Comparison of ENCODE assay signal across 28 mouse cellular contexts in the genomic region with DNA sequence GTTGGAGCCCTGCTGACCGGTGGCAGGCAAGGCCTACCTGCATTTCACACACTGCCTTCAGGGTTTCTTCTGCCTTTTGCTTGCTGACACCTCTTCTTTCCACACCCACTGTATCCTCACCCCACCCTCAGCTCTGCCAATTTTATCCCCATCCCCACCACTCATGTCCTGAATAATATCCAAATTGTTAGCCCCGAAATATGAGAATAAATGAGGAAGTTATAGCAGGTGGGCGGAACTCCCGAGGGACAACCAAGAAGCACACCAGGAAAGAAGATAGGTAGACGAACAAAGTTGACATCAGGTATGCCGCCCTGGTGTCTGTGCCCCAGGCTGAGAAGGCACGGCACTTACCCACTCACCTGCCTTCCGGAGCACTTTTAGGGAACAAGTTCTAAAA. TPM values are rescaled to one million over a fixed set of nuclear protein-coding genes. Genes with fewer than 3 reads are reported as not detected.
DNase-seq lines count a peak whose midpoint lies in the region; ATAC-seq and TF ChIP-seq lines count a peak whose summit lies in the region.
"Had no signal": no experiment of that assay in that cellular context is flagged by ENCODE, and none has a peak within 500 bp of the region (broad histone marks: within the 10 kb centered on the region; RNA-seq: fewer than 3 reads in every experiment).

No protein-coding gene starts in this region.

- no peak for ATAC-seq in liver, postnatal 0 days
- ATAC-seq in forebrain, embryonic 13.5 days, result no peak
- ATAC-seq: forebrain, embryonic 16.5 days; hindbrain, postnatal 0 days; Patski had no signal

- in situ Hi-C loops in CH12.LX (cut with MboI; ENCODE audit: low pct_ligation_motif_present, low pct_unique_long_range_greater_than_20kb, low sequenced_read_pairs), result no loop called here

- H3K27ac ChIP-seq in liver, postnatal 0 days (ENCODE audit: low read depth), result peak overlapping the region; percentile 41; the same call in 1 of the 2 replicates
- H3K27ac ChIP-seq in CH12.LX (ENCODE audit: insufficient read depth, low read depth), result peak overlapping the region; percentile 97
- H3K27ac ChIP-seq in macrophage, result peak overlapping the region; percentile 86
- H3K27ac ChIP-seq in forebrain, embryonic 13.5 days, result no peak overlapping the region
- H3K27ac ChIP-seq: embryonic facial prominence, embryonic 10.5 days; embryonic facial prominence, embryonic 13.5 days; forebrain, embryonic 12.5 days; gastrocnemius, adult 2 months; heart, embryonic 15.5 days; hindbrain, embryonic 14.5 days; hindbrain, postnatal 0 days had no signal

- H3K79me2 ChIP-seq in CH12.LX (replicated peaks; ENCODE audit: control insufficient read depth, extremely low read depth, insufficient read depth, poor library complexity, severe bottlenecking) (peaks cover 31% of the 10 kb centered on the region), macrophage (ENCODE audit: inconsistent target) (peaks cover 53% of the 10 kb centered on the region; the same call in 1 of the 2 replicates)

- H3K27me3 ChIP-seq in liver, postnatal 0 days (ENCODE audit: insufficient read depth, low read length), result no peaks in the 10 kb centered on the region
- no peaks in the 10 kb centered on the region for H3K27me3 ChIP-seq in CH12.LX (replicated peaks)
- no peaks in the 10 kb centered on the region for H3K27me3 ChIP-seq in forebrain, embryonic 13.5 days
- H3K27me3 ChIP-seq: forebrain, embryonic 12.5 days; heart, embryonic 12.5 days; heart, embryonic 15.5 days had no signal

- WGBS in liver, postnatal 0 days (ENCODE audit: insufficient replicate concordance), result 70% methylated on average over 8 of the region's 8 CpGs
- 71% methylated on average over 7 of the region's 8 CpGs for WGBS in macrophage (ENCODE audit: missing documents)
- WGBS in forebrain, embryonic 13.5 days, result 91% methylated on average over 8 of the region's 8 CpGs

- H3K4me3 ChIP-seq in liver, postnatal 0 days (ENCODE audit: low read depth, low read length), result no peak overlapping the region
- H3K4me3 ChIP-seq in CH12.LX (replicated peaks in 1 of 3; ENCODE audit: low read depth in 2 of 3, low read length in 2 of 3, poor library complexity in 1 of 3), result peak overlapping the region; percentile 5 to 11 (median 8)
- no peak overlapping the region for H3K4me3 ChIP-seq in macrophage (ENCODE audit: inconsistent target)
- no peak overlapping the region for H3K4me3 ChIP-seq in forebrain, embryonic 13.5 days
- H3K4me3 ChIP-seq: embryonic facial prominence, embryonic 10.5 days; embryonic facial prominence, embryonic 13.5 days; erythroblast, embryonic 14.5 days; forebrain, embryonic 12.5 days; gastrocnemius, adult 2 months; heart, embryonic 12.5 days; heart, embryonic 15.5 days had no signal

- H3K9me3 ChIP-seq in liver, postnatal 0 days (ENCODE audit: low read length), result no peaks in the 10 kb centered on the region
- H3K9me3 ChIP-seq in CH12.LX (replicated peaks; ENCODE audit: low read length), result no peaks in the 10 kb centered on the region
- no peaks in the 10 kb centered on the region for H3K9me3 ChIP-seq in forebrain, embryonic 13.5 days (replicated peaks)
- H3K9me3 ChIP-seq: embryonic facial prominence, embryonic 10.5 days; embryonic facial prominence, embryonic 13.5 days; forebrain, embryonic 12.5 days; heart, embryonic 12.5 days; heart, embryonic 15.5 days had no signal

- H3K9ac ChIP-seq in liver, postnatal 0 days (replicated peaks), result no peak overlapping the region
- peak overlapping the region; percentile 46 for H3K9ac ChIP-seq in CH12.LX (ENCODE audit: insufficient read depth, low read depth)
- H3K9ac ChIP-seq in forebrain, embryonic 13.5 days, result no peak overlapping the region
- H3K9ac ChIP-seq: embryonic facial prominence, embryonic 13.5 days; forebrain, embryonic 12.5 days; heart, embryonic 12.5 days; heart, embryonic 15.5 days; hindbrain, embryonic 14.5 days had no signal

- H3K4me2 ChIP-seq in liver, postnatal 0 days (ENCODE audit: low read depth, low read length), result no peak overlapping the region
- peak overlapping the region; percentile 43 for H3K4me2 ChIP-seq in CH12.LX (ENCODE audit: insufficient read depth, low read depth, poor library complexity, severe bottlenecking)
- no peak overlapping the region for H3K4me2 ChIP-seq in forebrain, embryonic 13.5 days
- H3K4me2 ChIP-seq: embryonic facial prominence, embryonic 13.5 days; forebrain, embryonic 12.5 days; heart, embryonic 12.5 days; heart, embryonic 15.5 days; hindbrain, embryonic 14.5 days had no signal

- dilution Hi-C loops in CH12.LX (cut with MboI; ENCODE audit: extremely low pct_ligation_motif_present, extremely low pct_unique_long_range_greater_than_20kb, low sequenced_read_pairs), result no loop called here

- no peak for TF ChIP-seq CTCF in liver, postnatal 0 days (IDR thresholded peaks at IDR 0.05; ENCODE audit: low read depth)
- TF ChIP-seq CTCF in CH12.LX (conservative IDR thresholded peaks at IDR 0.05 in 1 of 2, IDR thresholded peaks at IDR 0.05 in 1 of 2; ENCODE audit: low read depth in 2 of 2, low read length in 2 of 2), result no peak

- no peak for TF ChIP-seq EP300 in liver, postnatal 0 days (IDR thresholded peaks at IDR 0.05; ENCODE audit: low read depth)
- no peak; the same call in 1 of the 2 replicates for TF ChIP-seq EP300 in CH12.LX (IDR thresholded peaks at IDR 0.05; ENCODE audit: low read length)

- no peak for TF ChIP-seq RAD21 in CH12.LX (IDR thresholded peaks at IDR 0.05; ENCODE audit: low read depth, low read length)

- no peaks in the 10 kb centered on the region for H3K36me3 ChIP-seq in liver, postnatal 0 days (replicated peaks; ENCODE audit: insufficient read depth, low read length)
- peaks cover 9 to 36% of the 10 kb centered on the region in 2 experiments for H3K36me3 ChIP-seq in CH12.LX (replicated peaks in 1 of 2; ENCODE audit: control insufficient read depth in 1 of 2, insufficient read depth in 1 of 2, low read length in 1 of 2)
- no peaks in the 10 kb centered on the region; the same call in 1 of the 2 replicates for H3K36me3 ChIP-seq in macrophage (ENCODE audit: inconsistent target)
- H3K36me3 ChIP-seq in forebrain, embryonic 13.5 days (ENCODE audit: poor library complexity, severe bottlenecking), result no peaks in the 10 kb centered on the region
- H3K36me3 ChIP-seq: embryonic facial prominence, embryonic 10.5 days; embryonic facial prominence, embryonic 13.5 days; forebrain, embryonic 12.5 days; heart, embryonic 12.5 days; heart, embryonic 15.5 days had no signal

- H3K4me1 ChIP-seq in liver, postnatal 0 days (ENCODE audit: insufficient read depth), result no peaks in the 10 kb centered on the region
- H3K4me1 ChIP-seq in CH12.LX (ENCODE audit: control insufficient read depth in 1 of 2, insufficient read depth in 2 of 2), result peaks cover 56 to 97% of the 10 kb centered on the region in 2 experiments
- H3K4me1 ChIP-seq in forebrain, embryonic 13.5 days, result no peaks in the 10 kb centered on the region
- H3K4me1 ChIP-seq: embryonic facial prominence, embryonic 13.5 days; forebrain, embryonic 12.5 days; heart, embryonic 12.5 days; heart, embryonic 15.5 days had no signal

- TF ChIP-seq POLR2A in CH12.LX (IDR thresholded peaks at IDR 0.05; ENCODE audit: low read depth, low read length), result peak; percentile 38; the same call in 1 of the 2 replicates

- DNase-seq in liver, postnatal 0 days, result no peak
- DNase-seq in liver (no peak), CH12.LX (ENCODE audit: extremely low read depth) (peak; percentile 62)
- DNase-seq in layer of hippocampus, adult 8-10 months (ENCODE audit: low spot score in 2 of 2), result no peak
- DNase-seq in right cerebral cortex, postnatal 36 days (ENCODE audit: low spot score in 2 of 2), result no peak
- DNase-seq: adrenal gland, postnatal 10 days; adrenal gland, postnatal 36 days; cerebellum, adult 11-12 months; cerebellum, adult 8-10 months; cerebellum, postnatal 10 days; cerebellum, postnatal 36 days; embryo, embryonic 11 days; gastrocnemius, adult 2 months; gastrocnemius, postnatal 14 days; heart, postnatal 10 days; heart, postnatal 4 days had no signal

TF ChIP-seq in CH12.LX, 34 proteins besides CTCF, POLR2A, EP300 and RAD21:
- 0 out of 2 replicates have a peak, but pooled peaks have one; percentile 3 for TF ChIP-seq NELFE (IDR thresholded peaks at IDR 0.05; ENCODE audit: low read depth, low read length)
- TF ChIP-seq KAT2A (IDR thresholded peaks at IDR 0.05; ENCODE audit: insufficient replicate concordance, low read length), result 0 out of 2 replicates have a peak, but pooled peaks have one; percentile 52
- no peak; the same call in 1 of the 2 replicates for TF ChIP-seq TCF12 (IDR thresholded peaks at IDR 0.05; ENCODE audit: low read depth, low read length)
- 0 out of 2 replicates have a peak, but pooled peaks have one; percentile 21 for TF ChIP-seq ELF1 (IDR thresholded peaks at IDR 0.05; ENCODE audit: low read depth, low read length)
- no peak for TF ChIP-seq TBP (conservative IDR thresholded peaks at IDR 0.05; ENCODE audit: low read depth, low read length)
- peak; percentile 27; the same call in 1 of the 2 replicates for TF ChIP-seq BHLHE40 (IDR thresholded peaks at IDR 0.05; ENCODE audit: low read depth, low read length)
- TF ChIP-seq MAZ (IDR thresholded peaks at IDR 0.05; ENCODE audit: low read depth, low read length), result no peak
- no peak for TF ChIP-seq MEF2A (IDR thresholded peaks at IDR 0.05; ENCODE audit: borderline replicate concordance, low read depth, low read length)
- peak; percentile 55; the same call in 1 of the 2 replicates for TF ChIP-seq CHD2 (IDR thresholded peaks at IDR 0.05; ENCODE audit: low read length)
- no peak; the same call in 1 of the 2 replicates for TF ChIP-seq SMC3 (IDR thresholded peaks at IDR 0.05; ENCODE audit: low read depth, low read length)
- TF ChIP-seq JUND (conservative IDR thresholded peaks at IDR 0.05; ENCODE audit: low read depth, low read length), result peak; percentile 20; the same call in 1 of the 2 replicates

RNA-seq across cellular contexts. Expression of gene Tmem154, which starts 13.6 kb away (rescaled TPM):
- 2.9 and 3.5 TPM in 2 replicates for polyA plus RNA-seq in liver, postnatal 0 days (2015; fragmentation: Nextera tagmentation; extraction: Ambion mirVana)
- total RNA-seq in CH12.LX (2012; rRNA removed) (38.6 and 42.8 TPM in 2 replicates), CH12.LX (2014; rRNA removed) (57.1 and 57.7 TPM in 2 replicates)
- polyA plus RNA-seq in CH12.LX (2012; ENCODE audit: insufficient read length, low read depth) (81.6 and 91.5 TPM in 2 replicates), macrophage (2018) (57.7 to 102 TPM (median 78.1 TPM) in 3 replicates)
- 100 to 1,000 TPM in 10 of 26 experiments, 10 to 100 TPM in 11, 1 to 10 TPM in 5; 5.6 to 262 (median 81.4) TPM for total RNA-seq in macrophage (2018; cell fraction: chromatin; rRNA removed)
- 100 to 1,000 TPM in 8 of 26 experiments, 10 to 100 TPM in 18; 34.4 to 131 (median 62.0) TPM for total RNA-seq in macrophage (2018; cell fraction: cytosol; rRNA removed)
- 100 to 1,000 TPM in 6 of 26 experiments, 10 to 100 TPM in 19, 1 to 10 TPM in 1; 9.0 to 177 (median 62.5) TPM for total RNA-seq in macrophage (2018; cell fraction: nucleus; rRNA removed)
- total RNA-seq in layer of hippocampus, adult 8-10 months (2022), result 1 to 10 TPM in 2 of 4 experiments, under 1 TPM in 2; 0.49 to 2.8 (median 0.92) TPM
- 0.31 TPM in 2 replicates for polyA plus RNA-seq in forebrain, embryonic 13.5 days (2015; fragmentation: Nextera tagmentation; extraction: Ambion mirVana)

Comparison
In these comparisons a context has a peak if more than half of its experiments do, and no peak if none do; other contexts are left out.
1. H3K4me3 ChIP-seq: peak in CH12.LX (3 of 3); none in liver, postnatal 0 days (single experiment), macrophage (single experiment) and forebrain, embryonic 13.5 days (single experiment).
2. RNA of gene Tmem154, which starts 13.6 kb away (polyA plus RNA-seq): 81.6 to 91.5 TPM in CH12.LX and 57.7 to 102 TPM in macrophage; 2.9 to 3.5 TPM in liver, postnatal 0 days and 0.31 TPM in forebrain, embryonic 13.5 days; every median in the first group is over 10 times any median in the second.